Mouse (Mus musculus): ENCODE data around the gene Traf3ip3.

DNA sequence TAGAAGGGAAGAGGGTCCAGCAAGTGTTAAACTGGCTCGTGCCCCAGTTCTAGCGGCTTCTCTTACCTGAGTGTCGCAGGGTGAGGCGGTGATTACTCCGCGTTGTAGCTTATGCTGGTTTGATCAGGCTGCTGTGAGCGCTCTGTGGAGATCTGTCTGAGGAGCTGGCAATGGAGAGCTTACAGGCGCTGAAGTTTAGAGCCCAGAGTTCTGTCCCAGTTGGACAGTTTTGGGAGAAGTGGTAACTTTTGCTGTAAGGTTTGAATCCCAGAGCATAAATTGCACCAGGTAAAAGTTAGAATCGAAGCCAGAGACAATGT, 27.7 kb downstream of the Traf3ip3 start:
- TF ChIP-seq CTCF (IDR thresholded peaks at IDR 0.05; ENCODE audit: low read depth), result no peak
- no peak for TF ChIP-seq EP300 (IDR thresholded peaks at IDR 0.05; ENCODE audit: low read depth)

Data from liver, postnatal 0 days (tissue).